Mouse (Mus musculus): Measurements from ENCODE around the gene Abcb9. TPM values are rescaled to one million over a fixed set of nuclear protein-coding genes. Genes with fewer than 3 reads are reported as not detected.

Gene Abcb9
- polyA plus RNA-seq, 1 experiment from 2014 or later: 3.6 TPM

- 0 out of 2 replicates have a peak, but pooled peaks cover 3% of the 10 kb centered on the region for H3K27me3 ChIP-seq
- 36% methylated on average over 9 of the region's 9 CpGs for WGBS
- H3K4me1 ChIP-seq: peaks cover 21% of the 10 kb centered on the region
- no peaks in the 10 kb centered on the region for H3K9me3 ChIP-seq
- no peak overlapping the region; the same call in 1 of the 2 replicates for H3K27ac ChIP-seq
- H3K4me2 ChIP-seq: no peak overlapping the region
- H3K4me3 ChIP-seq: no peak overlapping the region
- H3K9ac ChIP-seq: no peak overlapping the region
- no peak for ATAC-seq (ENCODE audit: borderline replicate concordance, extremely low read depth, low FRiP score, low TSS enrichment)
- no peaks in the 10 kb centered on the region for H3K36me3 ChIP-seq
Observed at GRCm38 (mm10) chr5:124091951-124092406, 3.6 kb downstream of the Abcb9 start.

DNA sequence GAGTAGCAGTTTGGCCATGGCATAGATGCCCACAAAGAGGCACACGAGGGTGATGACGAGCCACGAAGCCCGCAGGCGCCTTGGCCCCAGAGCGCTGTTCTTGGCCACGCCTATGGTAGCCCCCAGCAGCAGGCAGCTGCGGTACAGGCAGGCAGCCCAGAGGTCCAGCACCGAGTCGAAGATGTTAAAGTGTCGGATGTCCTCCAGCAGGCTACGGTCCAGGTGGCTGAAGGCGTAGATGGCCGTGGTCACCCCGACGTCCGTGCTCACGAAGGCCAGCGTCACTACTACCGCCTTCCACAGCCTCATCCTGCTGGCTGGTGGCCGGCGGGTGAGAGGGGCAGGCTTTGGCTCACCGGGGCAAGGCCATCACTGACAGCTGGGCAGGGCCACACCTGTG lies 5.7 kb downstream of the Abcb9 start:
- H3K4me3 ChIP-seq: no peak overlapping the region
- no peaks in the 10 kb centered on the region for H3K36me3 ChIP-seq
- H3K9me3 ChIP-seq: no peaks in the 10 kb centered on the region
- no peak overlapping the region for H3K27ac ChIP-seq
- no peak overlapping the region for H3K9ac ChIP-seq
- H3K4me2 ChIP-seq: no peak overlapping the region
- H3K4me1 ChIP-seq: peaks cover 8% of the 10 kb centered on the region
- WGBS: 80% methylated on average over 23 of the region's 23 CpGs
- no peaks in the 10 kb centered on the region for H3K27me3 ChIP-seq
- no peak for ATAC-seq (ENCODE audit: borderline replicate concordance, extremely low read depth, low FRiP score, low TSS enrichment)

GRCm38 (mm10) chr5:124086876-124087275 lies 8.7 kb downstream of the Abcb9 start:
- H3K27me3 ChIP-seq: no peaks in the 10 kb centered on the region
- no peak overlapping the region for H3K9ac ChIP-seq
- no peak overlapping the region for H3K27ac ChIP-seq
- H3K9me3 ChIP-seq: no peaks in the 10 kb centered on the region
- no peak overlapping the region for H3K4me2 ChIP-seq
- peaks cover 5% of the 10 kb centered on the region for H3K4me1 ChIP-seq
- ATAC-seq (ENCODE audit: borderline replicate concordance, extremely low read depth, low FRiP score, low TSS enrichment): no peak
- no peaks in the 10 kb centered on the region for H3K36me3 ChIP-seq
- 89% methylated on average over 4 of the region's 4 CpGs for WGBS
- no peak overlapping the region for H3K4me3 ChIP-seq

DNA sequence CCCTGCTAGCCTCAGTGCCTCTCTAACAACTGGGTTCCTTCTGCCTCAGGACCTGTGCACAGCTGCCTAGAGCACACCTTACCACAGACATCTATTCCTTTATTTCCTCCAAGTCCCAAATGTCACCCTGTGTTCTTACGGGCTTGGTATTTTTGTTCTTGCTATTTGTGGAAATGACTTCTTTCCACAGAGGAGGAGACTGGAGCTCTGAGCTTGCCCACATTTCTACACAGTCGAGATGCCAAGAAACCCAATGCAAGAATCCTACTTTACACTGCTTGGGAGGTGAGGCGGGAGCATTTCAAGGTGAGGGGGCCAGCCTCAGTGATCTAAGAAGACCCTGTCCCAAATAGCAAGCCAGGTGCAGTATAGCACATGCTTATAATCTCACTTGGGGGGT lies 10.1 kb downstream of the Abcb9 start:
- no peak overlapping the region for H3K27ac ChIP-seq
- no peaks in the 10 kb centered on the region for H3K9me3 ChIP-seq
- no peak overlapping the region for H3K9ac ChIP-seq
- WGBS: 74% methylated on average over 3 of the region's 3 CpGs
- no peaks in the 10 kb centered on the region for H3K36me3 ChIP-seq
- ATAC-seq (ENCODE audit: borderline replicate concordance, extremely low read depth, low FRiP score, low TSS enrichment): no peak
- H3K4me2 ChIP-seq: no peak overlapping the region
- no peaks in the 10 kb centered on the region for H3K27me3 ChIP-seq
- no peaks in the 10 kb centered on the region for H3K4me1 ChIP-seq
- H3K4me3 ChIP-seq: no peak overlapping the region

DNA sequence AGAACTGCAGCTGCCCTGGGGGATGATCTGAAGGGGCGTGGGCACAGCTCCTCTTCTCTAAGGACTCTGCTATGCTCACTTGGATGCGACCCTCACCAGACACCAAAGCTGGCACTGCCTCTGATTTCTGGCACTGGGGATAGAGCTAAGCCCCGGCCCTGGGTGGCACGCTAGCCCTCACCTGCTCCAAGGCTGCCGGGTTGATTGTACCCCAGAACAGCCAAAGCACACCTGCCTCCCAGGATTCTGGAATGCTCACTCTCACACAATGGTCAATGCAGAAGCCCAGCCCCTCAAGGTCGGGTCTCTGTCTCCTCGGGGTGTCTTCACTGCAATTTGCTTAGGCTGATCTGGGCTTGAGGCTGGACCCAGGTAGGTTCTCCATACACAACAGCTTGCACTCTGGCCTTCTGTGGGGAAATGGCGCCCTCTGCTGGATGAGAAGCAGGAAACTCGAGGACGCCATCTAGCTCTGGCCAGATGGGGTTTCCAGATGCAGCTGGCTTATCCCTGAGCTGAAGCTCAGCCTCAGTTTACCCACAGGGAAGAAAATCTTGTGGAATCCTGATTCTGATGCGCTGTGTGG lies 10.9 kb downstream of the Abcb9 start:
- Histone ChIP-seq H3K27me3 (no peaks in the 10 kb centered on the region), H3K9ac (no peak overlapping the region), H3K4me2 (no peak overlapping the region), H3K4me1 (no peaks in the 10 kb centered on the region), H3K4me3 (no peak overlapping the region), H3K9me3 (no peaks in the 10 kb centered on the region), H3K36me3 (no peaks in the 10 kb centered on the region), H3K27ac (no peak overlapping the region)
- peak; percentile 20; the same call in 1 of the 2 replicates for ATAC-seq (ENCODE audit: borderline replicate concordance, extremely low read depth, low FRiP score, low TSS enrichment)
- WGBS: 39% methylated on average over 11 of the region's 11 CpGs

- Histone ChIP-seq H3K4me1 (peaks cover 4% of the 10 kb centered on the region), H3K36me3 (no peaks in the 10 kb centered on the region), H3K4me2 (no peak overlapping the region), H3K9ac (no peak overlapping the region), H3K9me3 (no peaks in the 10 kb centered on the region), H3K27me3 (no peaks in the 10 kb centered on the region), H3K27ac (no peak overlapping the region), H3K4me3 (no peak overlapping the region)
- 76% methylated on average over 14 of the region's 14 CpGs for WGBS
- no peak for ATAC-seq (ENCODE audit: borderline replicate concordance, extremely low read depth, low FRiP score, low TSS enrichment)
Observed at GRCm38 (mm10) chr5:124083850-124084587, 11.6 kb downstream of the Abcb9 start.

GRCm38 (mm10) chr5:124082941-124083688 lies 12.5 kb downstream of the Abcb9 start:
- H3K27me3 ChIP-seq: no peaks in the 10 kb centered on the region
- no peak overlapping the region for H3K9ac ChIP-seq
- no peaks in the 10 kb centered on the region for H3K9me3 ChIP-seq
- H3K36me3 ChIP-seq: no peaks in the 10 kb centered on the region
- H3K4me3 ChIP-seq: no peak overlapping the region
- H3K4me2 ChIP-seq: no peak overlapping the region
- 86% methylated on average over 17 of the region's 17 CpGs for WGBS
- peaks cover 9% of the 10 kb centered on the region for H3K4me1 ChIP-seq
- H3K27ac ChIP-seq: no peak overlapping the region
- ATAC-seq (ENCODE audit: borderline replicate concordance, extremely low read depth, low FRiP score, low TSS enrichment): no peak

DNA sequence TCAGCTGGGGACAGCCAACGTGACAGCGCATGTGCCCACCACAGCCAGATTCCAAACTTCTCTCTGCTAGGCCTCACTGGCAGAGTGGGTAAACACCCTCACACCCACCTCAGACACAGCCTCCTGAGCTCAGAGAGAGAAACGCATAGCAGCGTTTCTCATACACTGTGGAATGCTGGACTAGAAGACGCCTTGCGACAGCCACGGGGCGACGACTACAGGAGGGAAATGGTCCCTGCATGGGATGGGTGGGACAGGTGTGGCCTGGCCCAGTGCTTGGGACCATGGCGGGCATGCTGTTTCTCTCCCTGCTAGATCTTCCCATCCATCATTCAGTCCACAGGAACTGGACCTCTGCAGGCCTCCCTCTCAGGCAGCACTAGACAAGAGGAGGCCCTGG lies 13.2 kb downstream of the Abcb9 start:
- WGBS: 49% methylated on average over 10 of the region's 10 CpGs
- H3K36me3 ChIP-seq: no peaks in the 10 kb centered on the region
- H3K4me1 ChIP-seq: peaks cover 9% of the 10 kb centered on the region
- H3K9me3 ChIP-seq: no peaks in the 10 kb centered on the region
- H3K9ac ChIP-seq: no peak overlapping the region
- no peaks in the 10 kb centered on the region for H3K27me3 ChIP-seq
- no peak overlapping the region for H3K4me3 ChIP-seq
- no peak overlapping the region for H3K4me2 ChIP-seq
- no peak overlapping the region for H3K27ac ChIP-seq
- no peak for ATAC-seq (ENCODE audit: borderline replicate concordance, extremely low read depth, low FRiP score, low TSS enrichment)

- ATAC-seq (ENCODE audit: borderline replicate concordance, extremely low read depth, low FRiP score, low TSS enrichment): no peak
- Histone ChIP-seq H3K27ac (no peak overlapping the region), H3K36me3 (no peaks in the 10 kb centered on the region), H3K9ac (no peak overlapping the region), H3K9me3 (no peaks in the 10 kb centered on the region), H3K4me3 (no peak overlapping the region), H3K4me2 (no peak overlapping the region), H3K4me1 (peaks cover 22% of the 10 kb centered on the region), H3K27me3 (no peaks in the 10 kb centered on the region)
- 86% methylated on average over 17 of the region's 17 CpGs for WGBS
Observed at GRCm38 (mm10) chr5:124079880-124080279, 15.7 kb downstream of the Abcb9 start.

GRCm38 (mm10) chr5:124078794-124079416 lies 16.7 kb downstream of the Abcb9 start:
- Histone ChIP-seq H3K4me2 (no peak overlapping the region), H3K27ac (0 out of 2 replicates have a peak overlapping the region, but pooled peaks have one; percentile 18), H3K9ac (no peak overlapping the region), H3K4me1 (peaks cover 28% of the 10 kb centered on the region), H3K9me3 (no peaks in the 10 kb centered on the region), H3K27me3 (no peaks in the 10 kb centered on the region), H3K4me3 (no peak overlapping the region), H3K36me3 (no peaks in the 10 kb centered on the region)
- ATAC-seq (ENCODE audit: borderline replicate concordance, extremely low read depth, low FRiP score, low TSS enrichment): peak; percentile 25; the same call in 1 of the 2 replicates
- WGBS: 56% methylated on average over 9 of the region's 9 CpGs

DNA sequence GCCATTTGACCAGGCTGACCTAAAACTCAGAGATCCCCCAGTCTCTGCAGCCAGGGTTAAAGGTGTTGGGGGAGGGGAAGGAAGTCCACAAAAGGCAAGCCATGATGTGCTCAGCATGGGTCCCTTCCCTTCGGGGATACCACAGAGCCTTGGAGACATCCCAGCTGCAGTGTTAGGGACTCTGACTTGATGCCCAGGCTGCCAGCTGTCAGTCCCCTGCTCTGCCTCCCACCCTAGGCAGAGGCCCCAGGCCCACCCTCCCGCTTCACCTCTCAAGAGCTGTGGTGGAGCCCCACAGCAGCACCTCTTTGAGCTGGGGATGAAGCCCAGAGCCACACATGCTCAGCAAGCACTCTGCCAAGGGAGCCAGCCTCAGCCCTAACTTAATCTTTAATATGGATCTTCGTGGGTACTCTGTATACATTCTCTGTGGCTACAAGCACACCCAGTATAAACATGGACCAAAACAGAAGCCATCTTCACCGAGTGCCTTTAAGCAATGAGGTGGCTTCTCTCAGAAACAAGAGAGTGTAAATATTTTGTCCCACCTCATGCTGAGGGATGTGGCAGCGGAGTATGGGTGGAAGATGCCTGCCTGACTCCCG lies 17.6 kb downstream of the Abcb9 start:
- no peak for ATAC-seq (ENCODE audit: borderline replicate concordance, extremely low read depth, low FRiP score, low TSS enrichment)
- H3K27me3 ChIP-seq: no peaks in the 10 kb centered on the region

More for the DNA sequence above, 17.6 kb downstream of the Abcb9 start:
- WGBS: 50% methylated on average over 6 of the region's 6 CpGs
- no peak overlapping the region for H3K9ac ChIP-seq
- peaks cover 34% of the 10 kb centered on the region for H3K4me1 ChIP-seq
- H3K4me3 ChIP-seq: no peak overlapping the region
- H3K36me3 ChIP-seq: no peaks in the 10 kb centered on the region
- H3K4me2 ChIP-seq: no peak overlapping the region
- no peak overlapping the region for H3K27ac ChIP-seq
- no peaks in the 10 kb centered on the region for H3K9me3 ChIP-seq

All from lung, embryonic 15.5 days (tissue).